Mouse (Mus musculus) G1E-ER4 (cell line): ENCODE measurements around the gene Hbb-bh2. TPM values are rescaled to one million over a fixed set of nuclear protein-coding genes. Genes with fewer than 3 reads are reported as not detected.

Experiments
- GATA1 ChIP-seq: IDR thresholded peaks from one replicate; pipeline ENCODE4 v1.8.0; 2012; ENCODE audit warnings: low read length, inconsistent platforms
- polyA plus RNA-seq: library from polyadenylated mRNA; stranded (reverse); fragments of >175 nt; gene quantifications from 2 replicates; pipeline ENCODE4 v1.2.3, GENCODE M21; 2012

Hbb-bh2 gene
- polyA plus RNA-seq = not detected in 2 replicates

DNA sequence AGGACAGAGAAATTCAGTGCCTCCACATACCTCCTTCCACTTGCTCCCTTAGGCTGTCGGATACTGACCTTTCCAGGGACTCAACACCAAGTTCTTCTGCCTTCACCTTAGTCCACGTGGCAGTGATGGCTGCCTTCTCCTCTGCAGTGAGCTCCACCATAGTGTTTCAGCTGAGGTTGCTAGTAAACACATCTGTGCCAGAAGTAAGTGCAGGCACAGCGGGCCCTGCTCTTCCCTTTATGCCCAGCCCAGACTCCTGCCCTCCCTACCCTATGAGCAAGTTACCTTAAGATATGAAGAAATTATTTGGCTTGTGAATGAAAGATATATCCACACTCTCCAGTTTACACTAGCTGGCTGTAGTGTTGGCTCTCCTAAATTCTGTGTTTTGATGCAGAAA lies at the start of gene Hbb-bh2:
TSS of gene Hbb-bh2 (minus strand) at position 253 of the 400 bp plus-strand sequence.
- no peak for TF ChIP-seq GATA1

DNA sequence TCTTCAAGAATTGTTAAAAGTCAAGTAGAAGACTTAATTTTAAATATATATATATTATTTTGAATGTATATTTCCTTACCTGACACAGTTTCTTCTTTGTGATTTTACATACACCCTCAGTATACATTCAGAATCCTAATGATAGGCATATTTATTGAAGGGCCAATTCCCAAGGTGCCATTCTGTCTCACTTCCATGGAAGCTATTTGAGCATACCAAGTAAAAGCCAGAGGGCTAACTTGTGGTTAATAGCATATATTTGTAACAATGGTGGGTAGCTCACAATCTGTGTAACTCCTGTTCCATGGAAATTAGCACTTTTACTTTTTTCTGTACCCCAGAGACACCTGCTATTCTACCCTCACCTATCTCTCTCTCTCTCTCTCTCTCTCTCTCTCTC lies 45.8 kb upstream of the Hbb-bh2 start, which contains the start of gene Olfr66:
TSS of gene Olfr66 (minus strand) at position 101 of the 400 bp plus-strand sequence.
- TF ChIP-seq GATA1 = no peak

GRCm38 (mm10) chr7:103877093-103877492 lies 36.8 kb upstream of the Hbb-bh2 start:
- peak; percentile 68 for TF ChIP-seq GATA1

DNA sequence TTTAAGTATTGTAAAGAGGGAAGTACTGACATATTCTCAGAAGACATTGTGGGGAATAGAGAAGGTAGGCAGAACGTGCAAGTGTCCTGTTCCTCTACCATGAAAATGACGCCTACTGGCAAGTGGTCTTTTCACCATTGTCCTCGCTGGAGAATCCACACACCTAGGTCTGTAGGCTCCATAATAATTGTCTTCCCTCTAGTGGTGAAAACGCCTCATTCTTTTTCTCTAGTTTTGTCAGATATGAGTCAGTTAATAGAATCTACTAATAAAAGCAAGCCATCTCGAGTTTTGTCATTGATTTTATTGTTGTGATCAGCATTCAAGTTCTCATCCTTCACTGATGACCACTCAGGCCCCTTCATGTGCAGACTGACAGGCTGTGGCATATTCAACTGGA lies 34.1 kb upstream of the Hbb-bh2 start:
- TF ChIP-seq GATA1 = no peak

- no peak for TF ChIP-seq GATA1
These were observed 32.7 kb upstream of the Hbb-bh2 start for GRCm38 (mm10) chr7:103873064-103873463.

DNA sequence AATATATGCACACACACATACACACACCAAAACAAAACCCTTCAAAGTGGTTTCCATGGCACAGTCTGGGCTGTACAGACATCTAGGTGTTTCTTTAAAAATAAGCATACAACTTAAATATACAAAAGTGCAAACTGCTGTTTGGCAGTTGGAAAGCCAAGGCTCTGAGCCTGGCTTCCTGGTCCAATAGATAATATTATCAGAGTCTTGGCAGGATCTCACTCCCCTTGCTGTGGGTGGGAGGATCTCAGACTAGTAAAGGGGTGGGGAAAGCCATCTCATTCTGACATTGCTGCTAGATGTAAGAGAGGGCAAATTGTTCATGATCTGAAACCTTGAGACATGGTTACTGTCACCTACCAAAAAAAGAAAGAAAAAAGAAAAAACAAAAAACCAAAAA lies 30.3 kb upstream of the Hbb-bh2 start:
- peak; percentile 43 for TF ChIP-seq GATA1

DNA sequence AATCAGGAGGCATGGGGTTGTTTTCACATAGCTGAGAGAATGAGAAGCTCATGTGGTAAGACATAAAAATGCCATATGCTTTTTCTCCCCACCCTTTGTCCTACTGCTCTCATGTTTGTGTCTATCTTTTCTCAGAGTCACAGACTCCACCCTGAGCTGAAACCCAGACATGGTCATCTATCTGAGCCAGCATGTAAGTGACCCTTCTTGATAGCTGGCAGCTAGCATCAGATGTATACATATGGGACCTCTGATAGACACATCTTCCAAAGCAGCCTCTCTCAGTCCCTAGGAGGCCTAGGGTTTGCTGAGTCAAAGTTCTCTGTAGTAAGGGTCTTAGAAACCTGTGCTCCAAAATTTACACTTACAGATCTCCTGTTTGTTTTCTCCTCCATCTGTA lies 25.4 kb upstream of the Hbb-bh2 start:
- TF ChIP-seq GATA1 = peak; percentile 51

- no peak for TF ChIP-seq GATA1
These were observed 21.2 kb upstream of the Hbb-bh2 start for GRCm38 (mm10) chr7:103861531-103861930.

GRCm38 (mm10) chr7:103860855-103861254 lies 20.5 kb upstream of the Hbb-bh2 start:
- peak; percentile 32 for TF ChIP-seq GATA1

DNA sequence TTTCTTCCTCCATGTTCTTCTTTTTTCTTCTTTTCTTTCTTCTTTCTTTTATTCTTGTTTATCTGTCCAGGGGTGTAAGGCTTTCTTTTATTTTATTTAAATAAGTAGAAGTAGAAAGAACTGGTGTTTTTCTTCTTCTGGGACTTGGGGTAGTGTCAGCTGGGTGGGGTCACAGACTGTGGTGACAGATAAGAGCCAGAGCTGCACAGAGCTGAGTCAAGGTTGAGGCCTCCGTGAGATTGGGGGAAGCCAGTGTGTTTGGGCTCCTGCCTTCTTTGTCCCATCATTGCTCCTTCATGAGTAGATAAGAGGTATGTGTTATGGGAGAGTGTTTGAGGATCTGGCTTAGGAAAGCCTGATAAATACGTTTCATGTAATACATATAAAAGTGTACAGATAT lies 18.8 kb upstream of the Hbb-bh2 start:
- peak; percentile 40 for TF ChIP-seq GATA1

DNA sequence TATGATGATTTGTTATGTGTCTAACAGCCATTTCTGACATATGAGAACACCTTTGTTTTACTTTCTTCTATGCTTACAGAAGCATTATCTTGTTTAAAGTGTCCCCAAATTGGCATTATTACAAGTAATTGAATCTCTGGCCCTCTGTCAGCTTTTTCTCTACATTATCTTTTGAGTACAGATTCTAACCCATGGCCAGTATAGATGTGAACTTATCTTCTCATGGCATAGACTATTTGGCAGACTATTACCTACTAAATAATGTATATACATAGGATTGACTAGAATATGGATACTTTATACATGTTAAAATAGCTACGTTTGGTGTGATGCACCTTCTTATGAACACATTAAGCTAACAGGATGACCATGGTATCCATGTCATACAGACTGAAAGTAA lies 14.3 kb upstream of the Hbb-bh2 start:
- no peak for TF ChIP-seq GATA1

DNA sequence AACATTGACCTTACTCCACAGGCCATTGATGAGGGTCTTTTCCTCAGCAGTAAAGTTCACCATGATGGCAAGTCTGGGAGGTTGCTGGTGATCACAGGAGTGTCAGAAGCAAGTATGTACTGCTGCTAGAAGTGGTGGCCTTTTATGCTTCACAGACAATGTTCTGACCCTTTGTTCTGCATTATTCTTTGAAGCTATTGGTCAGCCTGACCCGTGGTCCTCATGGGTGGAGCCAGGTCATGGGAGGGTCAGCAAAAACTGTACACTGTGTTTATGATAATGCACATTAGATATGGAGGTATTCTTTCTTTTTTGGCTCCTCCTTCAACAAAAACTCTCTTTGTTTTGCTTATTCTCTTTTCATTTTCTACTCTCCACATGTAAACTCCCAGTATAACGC lies 12.8 kb upstream of the Hbb-bh2 start, which contains the start of gene Hbb-y:
TSS of gene Hbb-y (minus strand) at position 127 of the 400 bp plus-strand sequence.
- TF ChIP-seq GATA1 = no peak

- TF ChIP-seq GATA1 = no peak
These were observed 4.4 kb upstream of the Hbb-bh2 start for GRCm38 (mm10) chr7:103844525-103845325.

- TF ChIP-seq GATA1 = no peak
These were observed 2.7 kb upstream of the Hbb-bh2 start, which contains the start of gene Hbb-bh1 for GRCm38 (mm10) chr7:103843034-103843433. TSS of gene Hbb-bh1 (minus strand) at chr7:103843164.

GRCm38 (mm10) chr7:103827808-103828207 lies 12.5 kb downstream of the Hbb-bh2 start, which contains the start of gene Hbb-bs:
TSS of gene Hbb-bs (minus strand) at chr7:103828096.
- TF ChIP-seq GATA1 = no peak

GRCm38 (mm10) chr7:103826255-103826887 lies 13.9 kb downstream of the Hbb-bh2 start:
- no peak for TF ChIP-seq GATA1
